Mouse (Mus musculus) megakaryocyte, embryonic 14.5 days (primary cell): ENCODE measurements around the gene Nsd2.

Source experiments
- FLI1 ChIP-seq: IDR thresholded peaks from 2 replicates; pipeline ENCODE4 v1.6.1; 2012; ENCODE audit warnings: low read length, inconsistent platforms, mixed read lengths
- GATA1 ChIP-seq: IDR thresholded peaks from 3 replicates; pipeline ENCODE4 v1.6.1; 2012; ENCODE audit warnings: mixed read lengths, low read length, inconsistent platforms, borderline replicate concordance

DNA sequence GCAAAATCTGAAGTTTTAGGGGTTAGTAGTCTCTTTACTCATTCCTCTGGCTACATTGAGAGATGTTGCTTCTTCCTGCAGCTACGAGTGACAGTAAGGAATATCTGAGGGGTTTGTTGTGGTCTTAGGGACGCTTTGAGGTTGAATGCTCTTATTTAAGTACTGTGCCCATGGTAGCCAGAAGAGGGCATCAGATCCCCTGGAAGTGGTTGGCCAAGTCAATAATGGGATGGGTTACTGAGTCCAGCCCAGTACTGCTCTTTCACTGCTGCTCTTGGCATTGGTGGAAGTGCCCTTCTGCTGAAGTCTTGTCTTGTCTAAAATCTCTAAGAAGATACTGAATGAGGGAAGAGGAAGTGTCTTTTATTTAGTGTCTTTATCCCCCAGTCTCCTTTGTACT, 33.5 kb downstream of the Nsd2 start:
- TF ChIP-seq GATA1 (no peak), FLI1 (no peak)
